Mouse (Mus musculus) C2C12 (cell line): ENCODE results near the gene Actr3.

ENCODE experiments used
- CTCF ChIP-seq: IDR thresholded peaks from one replicate; pipeline ENCODE4 v1.5.1; 2011; ENCODE audit not compliant: control insufficient read depth, insufficient read depth, insufficient read length
- MAX ChIP-seq: IDR thresholded peaks from one replicate; pipeline ENCODE4 v1.6.1; 2011; ENCODE audit warnings: mild to moderate bottlenecking, control low read depth

DNA sequence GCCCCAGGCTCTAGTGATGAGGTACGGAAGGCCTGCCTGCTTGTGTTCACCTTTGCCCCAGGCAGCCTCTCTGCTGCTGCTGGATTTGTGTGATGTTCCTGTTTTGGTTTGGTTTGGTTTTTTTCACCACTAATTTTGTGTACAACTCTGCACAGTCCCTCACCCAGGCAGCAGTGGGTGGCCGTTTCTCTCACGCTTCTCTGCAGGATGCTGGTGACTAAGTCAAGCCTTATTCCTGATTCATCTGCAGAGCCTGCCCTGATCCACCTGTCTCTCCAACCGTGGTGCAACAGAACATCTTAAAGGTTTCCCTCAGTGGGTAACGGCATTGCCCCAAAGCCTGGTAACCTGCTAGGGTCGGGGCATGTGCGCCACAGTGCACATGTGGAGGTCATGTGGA, 49.3 kb downstream of the Actr3 start:
- TF ChIP-seq CTCF (no peak), MAX (no peak)
